Mouse (Mus musculus) CD4-positive naive resting alpha-beta T cell, adult 57 days (primary cell): ENCODE data around the gene Pccb. TPM values are rescaled to one million over a fixed set of nuclear protein-coding genes. Genes with fewer than 3 reads are reported as not detected.

Experiments
- total RNA-seq: library from RNA; stranded (reverse); gene quantifications from one replicate; pipeline ENCODE4 v1.2.4, GENCODE M21; 2023

Pccb gene
- 19.2 TPM for total RNA-seq

DNA sequence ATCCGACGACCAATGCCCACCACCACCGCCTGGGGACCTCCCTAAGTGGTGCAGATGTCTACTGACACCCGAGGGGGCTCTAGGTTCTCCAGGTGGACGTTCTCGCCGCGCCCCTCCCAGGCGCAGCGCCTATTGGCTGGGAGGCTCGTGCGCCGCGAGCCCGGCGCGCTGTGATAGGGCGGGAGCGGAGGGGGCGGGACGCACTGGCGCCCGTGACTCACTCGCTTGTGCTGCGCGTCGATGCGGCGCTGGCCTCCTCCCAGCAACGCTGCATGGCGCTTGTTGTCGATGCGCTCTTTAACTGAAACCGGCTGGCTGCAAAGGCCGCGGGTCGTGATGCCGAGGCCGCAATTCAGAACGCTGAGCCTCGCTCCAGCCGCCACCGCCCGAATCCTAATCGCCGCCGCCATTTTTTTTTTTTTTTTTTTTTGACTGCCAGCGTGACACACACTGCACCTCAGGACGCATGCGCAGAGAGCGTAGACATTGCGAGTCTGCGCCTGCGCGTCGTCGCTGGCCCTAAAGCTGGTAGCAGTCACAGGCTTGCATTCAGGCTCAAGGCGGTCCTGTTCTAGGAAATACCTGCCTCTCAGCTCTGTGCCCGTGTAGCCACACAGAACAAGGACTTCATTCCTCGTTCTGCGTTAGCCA is at the start of gene Pccb:
Pccb (minus strand) TSS at position 451 of the 651 bp plus-strand sequence.

DNA sequence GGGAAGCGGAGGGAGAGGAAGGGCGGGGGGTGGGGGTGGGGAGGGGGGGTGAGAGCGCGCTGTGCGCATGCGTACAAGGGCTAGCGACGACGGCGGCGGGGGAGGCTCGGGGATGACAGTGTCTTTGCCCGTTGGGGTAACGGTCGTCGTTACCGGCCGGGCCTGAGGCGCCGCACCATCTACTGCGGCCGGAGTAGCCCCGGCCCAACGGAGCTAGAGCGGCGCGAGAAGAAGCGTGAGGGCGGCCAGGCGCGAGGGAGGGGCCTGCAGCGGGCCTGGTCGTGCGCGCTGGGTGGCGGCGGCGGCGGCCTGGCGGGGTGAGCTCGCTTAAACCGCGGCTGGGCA is 39.3 kb upstream of the Pccb start, which contains the start of gene Msl2:
Msl2 (plus strand) TSS at position 115 of the 345 bp plus-strand sequence.

Other genes with a start within 250 kb of the Pccb start
- gene Msl2, start 39.2 kb upstream of the Pccb start, total RNA-seq = 155 TPM
- gene Ppp2r3a, start 216.9 kb upstream of the Pccb start, total RNA-seq = 1.3 TPM